Mouse (Mus musculus) heart, adult 11 months (tissue): ENCODE measurements at regions not wholly inside any gene's neighbourhood (a gene's known extent, or its start where the extent isn't known, plus 50 kb on each side); places are given as distances from the start of the nearest gene placed in this dataset.

Source experiments
- DNase-seq: peaks from one replicate; pipeline ENCODE4 v3.0.0; 2022

DNA sequence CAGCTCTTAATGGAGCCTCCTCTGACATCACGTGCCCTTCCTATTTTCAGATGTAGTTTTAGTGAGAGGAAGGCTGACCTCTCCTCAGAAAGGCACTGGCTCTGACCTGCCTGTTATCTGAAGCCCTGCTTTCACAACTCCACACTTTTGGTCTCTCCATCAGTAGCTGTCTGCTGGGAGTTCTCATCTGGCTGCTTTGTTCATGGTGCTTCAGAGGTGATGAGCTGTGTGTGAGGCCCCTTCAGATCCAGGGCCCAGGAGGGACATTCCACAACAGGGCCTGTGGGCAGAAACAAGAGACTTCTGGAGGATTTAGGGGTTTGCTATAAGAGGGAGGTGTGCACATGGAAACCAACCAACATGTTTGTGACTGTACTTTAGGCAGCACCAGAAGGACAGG is 50.8 kb upstream of the Fhl2 start:
- DNase-seq, result peak; percentile 98

- peak; percentile 97 for DNase-seq
Observed at GRCm38 (mm10) chr1:43250281-43250680, 53.5 kb upstream of the Fhl2 start.

DNA sequence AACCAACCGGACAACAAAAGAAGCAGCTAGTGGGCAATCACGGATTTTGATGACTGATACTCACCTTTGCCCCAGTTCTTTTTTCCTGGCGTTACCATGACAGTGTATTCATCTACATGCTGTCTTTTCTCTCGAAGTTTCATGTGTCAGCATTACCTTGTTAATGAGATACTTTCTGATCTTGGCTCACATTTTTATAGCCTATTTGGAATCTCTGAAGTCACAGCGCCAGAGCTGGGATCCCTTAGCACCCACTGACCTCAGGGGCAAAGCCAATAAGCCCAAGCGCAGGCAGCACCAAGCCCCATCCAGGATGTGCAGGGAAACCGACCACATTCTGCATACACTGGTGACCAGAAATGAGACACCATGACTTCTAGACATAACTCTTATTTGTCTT is 54.6 kb upstream of the Fhl2 start:
- DNase-seq, result peak; percentile 67

DNA sequence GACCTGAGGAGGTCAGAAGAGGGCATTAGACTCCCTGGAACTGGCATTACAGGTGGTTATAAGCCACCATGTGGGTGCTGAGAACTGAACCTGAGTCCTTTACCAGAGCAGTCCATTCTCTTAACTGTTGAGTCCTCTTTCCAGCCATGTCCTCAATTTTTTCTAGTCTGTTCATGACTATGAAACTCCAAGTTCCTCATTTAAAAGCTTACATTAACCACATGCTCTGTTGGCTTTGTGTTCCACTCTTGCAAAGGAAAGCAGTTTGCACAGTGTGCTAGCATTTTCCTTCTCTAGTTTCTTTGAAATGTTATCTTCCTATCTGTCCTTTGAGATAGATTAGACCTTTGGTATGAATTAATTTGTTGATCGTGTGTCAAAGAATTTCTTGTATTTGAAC is 57.3 kb upstream of the Fhl2 start:
- no peak for DNase-seq

GRCm38 (mm10) chr1:43256078-43256477 is 59.3 kb upstream of the Fhl2 start:
- DNase-seq, result peak; percentile 68

DNA sequence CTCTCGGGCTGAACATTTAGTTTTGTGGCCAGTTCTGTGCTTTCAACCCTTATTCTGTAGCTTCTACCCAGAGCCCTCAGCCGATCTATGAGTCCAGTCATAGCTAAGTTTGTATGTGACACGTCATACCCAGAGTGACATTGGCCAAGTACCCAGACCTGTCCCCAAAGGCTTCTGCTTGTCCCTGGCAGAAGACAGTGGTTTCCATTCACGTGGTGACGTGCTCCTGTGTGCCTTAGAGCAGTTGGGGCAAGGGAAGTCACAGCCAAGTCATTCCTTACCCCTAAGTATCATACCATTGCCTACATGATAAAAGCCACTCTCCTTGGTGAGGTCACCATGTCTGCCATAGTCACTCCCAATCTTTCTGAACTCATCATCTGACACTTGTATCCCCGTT is 61.1 kb upstream of the Fhl2 start:
- DNase-seq, result peak; percentile 98

- peak; percentile 98 for DNase-seq
Observed at GRCm38 (mm10) chr1:43259841-43260240, 63.1 kb upstream of the Fhl2 start.

GRCm38 (mm10) chr1:43260491-43260890 is 63.7 kb upstream of the Fhl2 start:
- peak; percentile 54 for DNase-seq

GRCm38 (mm10) chr1:43264407-43264889 is 67.7 kb upstream of the Fhl2 start:
- peak; percentile 91 for DNase-seq

DNA sequence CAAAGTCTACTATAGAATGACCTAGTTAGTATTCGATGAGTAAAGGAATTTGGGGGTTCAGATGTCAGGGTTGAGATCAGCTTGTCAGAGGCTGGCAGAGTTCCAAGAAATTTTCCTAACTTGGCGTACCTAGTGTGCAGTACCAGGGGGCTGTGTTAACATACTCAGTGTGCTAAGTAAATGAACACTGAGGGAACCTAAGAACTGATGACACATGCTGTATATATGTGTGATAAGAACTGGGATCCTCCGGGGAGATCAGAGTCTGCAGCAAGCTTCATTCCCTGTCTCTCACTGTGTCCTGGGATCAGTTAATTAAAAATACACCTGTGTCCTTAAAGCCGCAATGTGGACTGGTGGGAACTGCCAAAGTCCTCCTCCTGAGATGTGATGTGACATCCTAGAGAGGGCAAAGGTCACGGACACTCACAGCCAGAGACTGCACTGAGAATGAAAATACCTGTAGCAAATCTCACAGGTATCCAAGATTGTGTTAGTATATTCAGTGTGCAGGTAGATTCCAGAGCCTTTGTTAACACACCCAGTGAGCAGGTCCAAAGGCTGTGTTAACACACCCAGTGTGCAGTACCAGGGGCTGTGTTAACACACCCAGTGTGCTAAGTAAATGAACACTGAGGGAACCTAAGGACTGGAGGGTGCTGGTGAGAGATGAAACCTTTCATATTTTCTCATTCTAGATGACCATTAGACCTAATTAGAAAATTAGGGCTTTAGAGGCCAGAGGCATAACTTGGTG is 69.1 kb upstream of the Fhl2 start:
- DNase-seq, result peak; percentile 65

DNA sequence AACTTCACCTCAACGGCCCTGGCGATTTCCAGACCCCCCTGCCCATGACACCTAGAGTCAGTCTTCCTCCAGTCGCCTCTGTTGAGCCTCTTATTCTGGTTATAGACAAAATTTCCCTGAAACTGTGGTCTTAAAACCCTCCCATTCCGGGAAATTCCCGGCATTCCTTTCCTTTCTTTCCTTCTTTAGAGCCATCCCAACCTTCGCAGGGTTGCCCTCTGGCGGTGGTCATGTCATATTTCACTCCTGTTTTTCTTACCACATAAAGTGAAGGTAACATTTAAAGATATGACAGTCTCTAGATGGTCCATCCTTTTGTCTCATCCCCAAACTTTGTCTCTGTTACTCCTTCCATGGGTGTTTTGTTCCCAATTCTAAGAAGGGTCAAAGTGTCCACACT is 72.9 kb upstream of the Fhl2 start:
- peak; percentile 54 for DNase-seq

DNA sequence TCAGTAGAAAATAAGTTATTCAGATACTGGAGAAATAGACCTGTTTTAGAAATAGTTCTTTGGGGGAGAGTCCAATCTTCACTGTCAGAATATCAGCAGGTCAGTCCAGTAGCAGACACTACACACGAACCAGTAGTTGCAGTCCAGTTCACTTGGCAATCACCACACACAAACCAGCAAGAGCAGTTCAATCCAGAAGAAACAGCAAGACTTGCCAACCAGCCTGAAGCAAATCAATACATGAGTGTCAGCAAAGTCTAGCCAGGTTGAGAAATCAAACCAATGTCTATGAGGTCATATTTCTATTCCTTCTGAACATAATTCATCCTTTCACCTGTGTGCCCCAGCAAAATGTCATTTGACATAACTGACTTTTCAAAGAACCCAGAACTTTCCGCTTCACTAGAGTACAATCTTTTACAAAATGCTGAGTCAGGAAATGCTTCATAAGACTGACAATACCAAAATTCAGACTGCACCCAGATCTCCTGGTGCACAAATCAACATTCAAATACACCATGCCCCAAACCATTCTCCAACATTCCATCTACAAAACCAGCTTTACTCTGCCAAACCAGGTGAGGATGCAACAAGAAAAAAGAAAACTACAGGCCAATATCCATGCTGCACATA is 76.6 kb upstream of the Fhl2 start:
- no peak for DNase-seq

DNA sequence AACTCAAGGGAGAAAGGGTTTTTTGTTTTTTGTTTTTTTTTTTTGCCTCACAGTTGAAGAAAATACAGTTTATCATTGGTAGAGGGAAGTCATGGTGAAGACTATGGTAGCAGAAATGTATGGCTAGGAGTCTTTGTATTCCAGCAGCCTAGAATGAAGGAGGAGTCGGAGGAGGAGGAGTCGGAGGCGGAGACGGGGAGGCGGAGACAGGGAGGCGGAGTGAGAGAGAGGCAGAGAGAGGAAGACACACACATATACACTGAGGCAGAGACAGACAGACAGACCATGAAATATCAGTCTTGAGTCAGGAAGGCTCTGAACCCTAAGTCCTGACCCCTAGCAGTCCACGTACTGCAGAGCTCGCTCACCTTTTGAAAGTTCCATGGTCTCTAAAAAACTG is 95.0 kb upstream of the Fhl2 start:
- no peak for DNase-seq

- DNase-seq, result no peak
Observed at GRCm38 (mm10) chr1:43292561-43292960, 95.8 kb upstream of the Fhl2 start.

DNA sequence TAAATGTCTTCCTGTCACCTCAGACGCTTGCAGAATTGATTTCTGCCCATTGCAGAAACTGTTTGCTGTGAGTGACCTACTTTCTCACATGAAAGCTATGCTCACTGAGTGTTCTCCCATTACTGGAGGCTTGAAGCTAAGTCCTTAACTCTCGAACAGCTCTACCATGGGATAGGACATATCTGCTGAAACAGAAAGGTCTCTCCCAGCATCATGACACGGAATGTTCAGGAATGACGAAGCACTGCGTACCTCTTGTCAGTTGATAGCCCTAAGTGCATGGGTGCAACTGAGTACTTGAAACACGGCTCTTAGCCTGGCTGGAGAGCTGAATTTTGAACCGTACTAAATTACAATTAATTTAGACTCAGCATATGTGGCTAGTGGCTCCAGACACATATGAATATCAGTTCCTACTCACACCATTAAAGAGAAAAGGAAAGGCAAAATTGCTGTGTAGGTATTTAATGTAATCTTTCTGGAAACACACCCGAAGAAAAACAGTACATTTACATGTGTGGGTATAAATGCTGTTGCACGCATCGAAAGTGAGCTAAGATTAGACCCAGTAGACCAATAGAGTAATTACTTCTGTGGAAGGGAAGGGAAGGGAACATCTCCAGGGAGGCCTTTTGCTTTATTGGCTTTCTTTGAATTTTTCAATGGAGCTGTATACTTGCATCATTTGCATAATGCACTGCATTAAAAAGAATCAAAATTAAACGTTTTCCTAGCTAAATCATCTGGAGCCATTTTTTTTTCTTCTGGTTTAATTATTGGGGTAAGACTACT is 97.6 kb upstream of the Fhl2 start:
- peak; percentile 51 for DNase-seq

DNA sequence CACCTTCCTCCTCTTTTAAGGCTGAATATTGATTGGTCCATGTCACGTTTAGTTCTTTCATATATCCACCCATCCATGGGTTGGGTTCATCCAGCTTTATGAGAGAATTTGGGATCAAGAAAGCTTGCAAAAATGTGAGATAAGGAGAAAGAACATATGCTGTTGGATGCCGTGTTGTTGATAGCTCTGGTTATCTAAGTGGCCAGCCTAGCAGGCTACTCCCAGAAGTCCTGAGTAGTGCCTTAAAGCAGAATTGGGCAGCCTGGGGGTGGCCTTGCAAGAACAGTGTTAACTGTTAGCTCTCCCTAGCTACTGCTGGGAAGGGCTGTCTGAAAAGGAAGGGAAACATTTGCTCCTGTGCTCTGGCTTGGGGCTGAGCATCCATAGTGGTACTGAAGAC is 100.8 kb upstream of the Fhl2 start:
- DNase-seq, result no peak

GRCm38 (mm10) chr1:43298746-43299145 is 102.0 kb upstream of the Fhl2 start:
- peak; percentile 56 for DNase-seq

DNA sequence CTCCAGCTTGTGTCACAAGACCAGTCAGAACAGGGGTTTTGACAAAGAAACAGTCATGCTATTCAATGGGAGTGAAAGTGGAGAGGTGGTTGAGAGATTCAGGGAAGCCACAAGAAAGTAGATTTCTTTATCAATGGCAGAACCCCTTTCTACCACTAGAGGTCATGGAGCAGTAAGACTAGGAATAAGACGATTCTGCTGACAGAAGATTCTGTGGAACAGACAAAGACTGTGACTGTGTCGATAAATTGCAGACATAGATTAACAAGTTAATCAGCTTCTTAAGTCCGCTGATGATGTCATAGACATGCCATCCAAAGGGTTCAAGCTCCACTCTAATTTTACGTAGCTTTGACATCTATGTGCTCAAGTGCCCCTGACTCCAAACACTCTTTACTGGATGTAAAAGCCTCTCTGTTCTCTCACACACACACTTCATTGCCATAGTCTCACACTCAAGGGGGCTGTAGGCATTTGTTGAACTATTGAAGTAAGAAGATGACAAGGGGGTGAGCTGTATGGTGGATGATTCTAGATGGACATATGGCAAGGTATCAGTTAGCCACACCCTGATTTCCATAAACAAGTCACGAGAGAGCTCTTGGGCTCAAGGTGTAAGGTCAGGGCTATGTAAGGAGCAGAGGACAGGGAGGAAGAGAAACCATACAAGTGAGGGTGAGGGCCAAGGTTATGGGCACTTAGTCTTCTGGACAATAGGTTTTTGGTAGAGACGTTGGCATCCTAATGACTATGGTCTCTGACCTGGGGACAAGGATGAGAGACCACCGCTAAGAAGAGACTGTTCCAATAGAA is 102.9 kb upstream of the Fhl2 start:
- peak; percentile 50 for DNase-seq

DNA sequence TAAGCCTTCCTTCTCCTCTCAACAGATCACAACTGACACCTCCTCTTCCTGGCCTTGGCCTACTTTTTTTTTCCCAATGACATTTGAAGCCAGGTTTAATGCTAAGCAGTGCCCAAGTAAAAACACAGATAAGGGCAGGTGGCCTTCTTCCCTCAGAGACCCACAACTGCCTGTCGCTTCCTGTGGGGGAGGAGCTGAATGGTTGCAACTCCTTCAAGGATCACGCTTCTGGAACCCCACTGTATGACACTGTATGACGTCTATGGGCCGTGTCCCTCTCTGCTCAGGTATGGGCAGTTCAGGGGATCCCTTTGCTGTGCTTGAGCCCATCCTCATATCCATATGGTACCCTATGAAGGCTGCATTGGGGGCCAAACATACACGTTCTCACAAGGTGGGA is 103.9 kb upstream of the Fhl2 start:
- DNase-seq, result peak; percentile 76

- peak; percentile 88 for DNase-seq
Observed at GRCm38 (mm10) chr1:43301866-43302571, 105.2 kb upstream of the Fhl2 start.

DNA sequence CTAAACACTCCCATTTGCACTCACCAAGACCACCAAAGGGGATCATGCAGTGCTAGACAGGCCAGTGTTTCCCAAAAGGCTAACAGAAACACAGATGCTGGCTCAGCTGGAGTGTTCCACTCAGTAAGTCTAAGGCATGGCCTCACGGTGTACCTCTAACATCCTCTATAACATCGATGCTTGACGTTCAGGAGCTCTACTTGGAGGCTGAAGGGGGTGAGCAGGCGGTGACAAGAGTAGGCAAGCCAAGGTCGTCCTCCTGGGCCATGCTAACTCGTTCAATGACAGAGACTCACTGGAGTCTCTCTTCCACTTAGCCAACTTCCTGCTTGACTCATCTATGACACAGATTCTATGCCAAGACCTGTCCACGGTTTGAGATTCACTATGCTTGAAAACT is 105.9 kb upstream of the Fhl2 start:
- peak; percentile 77 for DNase-seq
